Mouse (Mus musculus) small intestine, adult 2 months (tissue): ENCODE data around the gene Shisa9.

Experiments
- CTCF ChIP-seq: fragments of 200-500 bp; IDR thresholded peaks from 2 replicates; pipeline ENCODE4 v1.5.1; 2012; ENCODE audit warnings: low read depth, mild to moderate bottlenecking, control low read depth, inconsistent platforms, low read length, moderate library complexity, mixed read lengths; ENCODE audit not compliant: insufficient replicate concordance, insufficient read length; ENCODE audit errors: extremely low read depth
- POLR2A ChIP-seq: fragments of 200-500 bp; IDR thresholded peaks from 2 replicates; pipeline ENCODE4 v1.6.1; 2012; ENCODE audit warnings: low read depth, mild to moderate bottlenecking, control low read depth, inconsistent platforms, low read length, moderate library complexity

DNA sequence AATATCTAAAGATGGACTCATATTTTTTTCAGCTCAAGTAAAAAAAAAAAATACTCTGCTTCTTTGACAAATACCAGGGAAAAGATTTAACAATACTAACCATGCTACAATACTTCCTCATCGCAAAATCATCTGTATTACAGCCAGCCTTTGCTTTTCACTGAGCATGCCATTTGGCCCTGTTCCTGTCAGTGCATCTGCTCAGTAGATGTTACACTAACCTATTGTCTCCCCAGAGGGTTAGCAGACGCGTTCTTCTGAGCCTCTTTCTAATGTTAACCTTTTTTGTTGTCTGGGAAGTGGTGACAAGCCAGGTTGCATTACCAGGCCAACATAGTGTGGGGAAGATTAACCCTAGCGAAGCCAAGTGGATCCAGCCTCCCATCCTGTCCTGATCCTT is 10.2 kb upstream of the Shisa9 start:
- TF ChIP-seq CTCF (no peak), POLR2A (no peak)
